Mouse (Mus musculus): ENCODE measurements around the gene Tnrc6c.

DNA sequence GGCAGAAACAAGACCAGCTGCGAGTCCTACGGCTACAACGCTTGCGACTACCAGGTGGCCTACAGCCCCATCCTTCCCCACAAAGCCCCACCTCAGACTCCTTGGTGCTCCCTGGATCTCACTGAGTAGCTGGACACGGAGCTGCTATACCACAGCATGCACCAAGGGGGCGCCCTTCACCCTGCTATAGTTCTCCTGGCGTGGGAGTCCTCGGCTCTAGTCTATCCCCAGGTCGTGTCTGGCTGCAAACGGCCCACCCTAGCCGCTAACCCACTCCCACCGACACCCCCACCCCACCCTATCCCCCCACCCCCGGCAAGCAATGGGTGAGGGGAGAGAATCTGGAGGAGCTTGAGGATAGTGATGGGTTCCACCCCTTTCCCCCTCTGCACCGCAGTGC lies 136.2 kb downstream of the Tnrc6c start:
- no peak for TF ChIP-seq POLR2A (IDR thresholded peaks at IDR 0.05; ENCODE audit: low read depth, low read length)
- peak; percentile 73; the same call in 1 of the 2 replicates for TF ChIP-seq CTCF (IDR thresholded peaks at IDR 0.05; ENCODE audit: borderline replicate concordance, insufficient read depth, low read length)

Measured in embryonic fibroblast, embryonic 13.5 days (primary cell).